Mouse (Mus musculus) right cerebral cortex, postnatal 4 days (tissue): ENCODE results near the gene Bpgm.

Experiments
- DNase-seq: peaks from one replicate; pipeline ENCODE4 v3.0.0-alpha.2; 2022

Bpgm gene

DNA sequence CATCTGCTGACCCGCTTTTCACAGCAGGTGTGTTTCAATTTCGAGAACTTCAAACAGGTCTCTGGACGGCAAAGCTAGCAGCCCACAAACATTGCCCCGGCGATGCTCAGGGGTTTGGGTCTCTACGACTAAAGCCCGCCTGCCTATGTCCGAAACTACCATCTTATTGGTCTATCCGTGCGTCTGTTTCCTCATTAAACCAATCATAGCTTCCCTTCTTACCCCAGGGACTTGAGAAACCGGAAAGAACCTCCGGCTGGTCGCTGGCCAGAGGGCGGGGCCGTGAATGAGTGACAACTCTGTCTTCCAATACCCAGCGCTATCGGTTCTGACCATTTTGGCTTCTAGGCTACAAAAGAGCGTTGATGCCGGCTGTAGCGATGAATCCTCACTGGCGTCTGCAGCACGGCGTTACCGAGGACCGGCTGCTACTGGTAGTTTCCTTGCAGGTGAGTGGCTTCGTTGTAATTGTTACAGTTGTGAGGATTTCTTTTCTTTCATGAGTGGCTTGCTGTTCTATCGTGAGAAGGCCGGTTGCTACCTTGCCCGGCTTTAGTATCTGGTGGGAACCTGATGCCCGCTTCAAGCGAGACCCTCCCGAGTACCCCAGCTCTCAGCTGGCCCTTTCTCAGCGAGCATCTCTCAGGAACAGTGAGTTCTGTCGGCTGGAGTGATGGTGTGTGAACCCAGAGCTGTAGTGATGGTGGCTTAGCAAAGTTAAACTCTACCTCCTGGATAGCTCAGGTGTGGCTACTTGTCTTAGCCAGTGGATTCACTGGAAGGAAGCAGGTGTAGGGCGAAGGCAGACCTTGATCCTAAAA lies at the start of gene Bpgm:
Gene Bpgm (plus strand): TSS at position 234 of the 821 bp plus-strand sequence.
- peak; percentile 98 for DNase-seq

GRCm38 (mm10) chr6:34439006-34439405 lies 37.0 kb upstream of the Bpgm start:
- DNase-seq = no peak

DNA sequence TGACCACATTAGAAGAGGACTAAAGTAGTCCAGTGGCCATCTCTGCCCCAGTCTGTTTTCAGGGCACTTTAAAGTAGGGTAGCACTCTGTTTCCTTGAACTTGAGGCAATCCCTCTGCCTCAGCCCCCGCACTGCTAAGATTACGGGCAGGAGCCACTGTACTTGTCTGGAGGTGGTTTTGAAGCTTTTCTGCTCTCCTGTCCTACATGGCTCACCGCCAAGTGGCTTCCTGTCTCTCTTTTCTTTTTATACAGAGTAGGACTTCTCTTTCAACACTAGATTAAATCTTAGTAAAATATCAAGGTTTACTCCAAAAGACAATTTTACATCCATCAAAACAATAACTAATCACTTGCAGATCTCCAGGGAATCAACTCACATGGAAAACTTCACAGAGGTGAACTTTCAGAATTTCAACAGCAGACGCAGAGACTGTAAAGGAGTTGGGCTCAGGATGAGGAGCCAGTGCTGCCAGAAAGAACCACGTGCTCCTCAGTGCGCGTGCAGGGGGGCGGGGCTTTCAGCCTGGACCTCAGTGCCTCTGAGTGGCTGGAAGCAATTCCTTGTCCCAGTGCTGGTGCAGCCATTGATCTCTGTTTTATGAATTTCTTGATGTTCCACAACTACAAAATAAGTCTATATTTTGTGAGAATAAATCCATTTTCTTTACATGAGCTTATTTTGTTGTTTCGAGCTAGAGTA lies 34.3 kb upstream of the Bpgm start:
- no peak for DNase-seq

- no peak for DNase-seq
These were observed 32.2 kb upstream of the Bpgm start for GRCm38 (mm10) chr6:34443791-34444190.

DNA sequence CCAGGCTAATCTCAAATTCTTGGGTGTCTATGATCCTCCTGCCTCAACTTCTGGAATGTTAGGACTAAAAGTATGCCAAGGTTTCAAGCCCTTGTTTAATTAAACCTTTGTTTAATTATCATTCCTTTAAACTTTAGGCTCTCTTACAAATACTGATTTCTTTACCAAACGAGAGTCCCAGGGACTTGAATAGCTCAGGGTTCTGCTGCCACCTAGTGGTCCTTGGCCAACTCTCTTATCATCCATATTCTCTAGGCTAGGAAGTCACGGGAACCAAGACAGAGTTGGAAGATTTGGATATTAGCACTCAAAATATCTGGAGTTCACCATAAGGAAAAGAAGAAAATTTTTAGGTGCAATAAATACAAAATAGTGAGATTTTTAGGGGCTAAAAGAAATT lies 28.0 kb upstream of the Bpgm start:
- peak; percentile 86 for DNase-seq

DNA sequence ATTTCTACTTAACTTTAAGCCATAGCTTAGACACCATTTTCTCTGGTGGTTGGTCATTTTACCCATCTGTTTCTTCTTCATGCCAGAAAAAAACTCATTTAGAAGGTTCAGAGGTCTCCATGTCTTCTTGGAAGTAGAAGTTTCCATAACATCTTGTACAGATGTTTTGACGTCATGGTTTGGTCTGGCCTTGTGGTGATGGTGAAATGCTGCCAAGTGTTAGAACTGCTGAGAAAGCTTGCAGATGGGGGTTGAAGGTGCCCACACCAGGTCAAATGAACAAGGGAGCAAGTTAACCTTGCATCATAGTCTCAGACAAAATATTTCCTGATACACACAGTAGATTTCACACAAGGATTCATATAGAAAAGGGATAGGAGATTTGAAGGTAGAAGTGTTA lies 27.3 kb upstream of the Bpgm start:
- DNase-seq = no peak

- DNase-seq = no peak
These were observed 22.8 kb upstream of the Bpgm start for GRCm38 (mm10) chr6:34452963-34453770.

GRCm38 (mm10) chr6:34459456-34459855 lies 16.6 kb upstream of the Bpgm start:
- DNase-seq = no peak

DNA sequence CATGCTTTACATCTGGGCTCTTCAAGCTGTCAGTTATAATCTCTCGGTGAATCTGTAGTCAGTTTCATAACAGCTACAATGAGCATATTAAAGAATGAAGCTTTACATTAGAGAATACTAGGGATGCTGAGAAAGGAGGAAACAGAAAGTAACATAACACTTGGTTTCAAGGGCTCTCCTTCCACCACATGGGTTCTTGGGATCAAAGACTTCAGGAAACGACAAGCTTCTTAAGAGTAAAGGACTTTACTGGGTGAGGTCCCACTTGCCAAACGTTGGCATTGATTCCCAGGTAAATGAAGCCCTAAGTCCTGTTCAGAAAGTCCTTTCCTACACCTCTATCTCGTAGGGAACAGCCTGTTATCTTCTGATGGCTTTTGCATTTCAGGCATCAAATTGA lies 15.4 kb upstream of the Bpgm start:
- DNase-seq = no peak

DNA sequence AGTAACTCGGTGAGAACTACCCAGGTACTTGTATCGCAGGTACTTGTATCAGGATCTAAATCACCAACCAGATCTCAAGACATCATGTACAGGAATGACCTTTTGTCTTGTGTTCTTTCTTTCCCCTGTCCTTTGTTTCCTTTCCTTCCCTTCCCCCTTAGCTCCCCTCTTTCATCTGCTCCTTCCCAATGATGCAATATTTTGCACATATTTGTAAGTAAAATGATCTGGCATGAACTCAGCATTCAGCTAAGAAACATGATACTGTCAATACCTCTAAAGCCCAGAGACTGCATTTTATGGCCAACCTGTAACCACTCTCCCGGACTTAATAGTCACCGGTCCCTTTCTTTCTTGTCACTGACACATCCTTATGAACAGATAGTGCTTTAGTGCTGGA lies 12.4 kb upstream of the Bpgm start:
- no peak for DNase-seq

- DNase-seq = no peak
These were observed 4.4 kb upstream of the Bpgm start for GRCm38 (mm10) chr6:34471434-34472110.

DNA sequence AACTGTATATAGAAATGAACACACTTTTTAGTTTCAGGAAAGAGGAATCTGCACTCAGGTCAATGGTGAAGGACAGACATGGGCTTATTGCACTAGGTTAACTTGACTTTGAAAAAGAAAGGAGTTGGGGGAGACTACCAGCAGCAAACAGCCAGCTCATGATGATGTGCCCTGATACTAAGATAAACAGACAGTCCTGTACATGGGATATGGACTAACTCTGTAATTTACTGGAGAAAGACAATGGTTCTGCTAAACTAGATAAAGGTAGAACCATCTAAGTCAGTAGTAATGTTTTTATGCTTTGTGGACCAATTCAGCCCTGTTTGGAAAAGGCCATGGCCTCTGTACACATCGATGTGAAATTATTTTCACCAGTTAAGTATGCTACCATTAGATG lies 2.7 kb upstream of the Bpgm start:
- no peak for DNase-seq

DNA sequence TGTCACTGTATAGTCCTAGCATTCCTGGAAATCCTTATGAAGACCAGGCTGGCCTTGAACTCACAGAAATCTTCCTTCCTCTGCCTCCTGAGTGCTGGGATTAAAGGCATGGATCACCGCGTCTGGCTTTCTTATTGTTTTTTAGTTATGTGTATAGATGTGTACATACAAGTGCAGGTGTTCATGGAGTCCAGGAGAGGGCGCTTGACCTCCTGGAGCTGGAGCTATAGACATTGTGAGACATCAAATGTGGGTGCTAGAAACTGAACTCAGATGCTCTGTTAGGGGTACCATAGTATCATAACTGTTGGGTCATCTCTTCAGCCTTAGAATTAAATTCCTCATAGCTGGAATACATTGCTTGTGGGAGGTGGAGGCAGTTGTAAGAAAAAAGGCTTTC lies 2.0 kb upstream of the Bpgm start:
- no peak for DNase-seq

DNA sequence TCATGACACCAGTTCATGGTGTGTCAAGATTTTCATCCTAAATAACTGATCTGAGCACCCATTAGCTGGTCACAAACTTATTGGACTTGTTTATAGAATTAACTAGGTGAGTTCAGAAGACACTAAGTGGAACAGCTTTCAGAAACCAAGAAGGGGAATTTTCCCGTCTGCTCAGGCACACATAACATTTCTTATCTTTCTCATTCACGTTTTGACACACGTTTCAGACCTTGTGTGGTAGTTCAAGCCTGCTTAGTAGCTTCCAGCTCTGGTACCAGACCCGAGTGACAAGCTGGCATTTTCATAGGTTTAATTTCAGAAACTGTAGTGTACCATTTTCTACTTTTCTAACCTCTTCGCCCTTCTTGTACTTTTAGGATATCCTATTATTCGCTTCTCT lies 616 bp upstream of the Bpgm start:
- DNase-seq = no peak

- no peak for DNase-seq
These were observed 2.0 kb downstream of the Bpgm start for GRCm38 (mm10) chr6:34478036-34478435.

DNA sequence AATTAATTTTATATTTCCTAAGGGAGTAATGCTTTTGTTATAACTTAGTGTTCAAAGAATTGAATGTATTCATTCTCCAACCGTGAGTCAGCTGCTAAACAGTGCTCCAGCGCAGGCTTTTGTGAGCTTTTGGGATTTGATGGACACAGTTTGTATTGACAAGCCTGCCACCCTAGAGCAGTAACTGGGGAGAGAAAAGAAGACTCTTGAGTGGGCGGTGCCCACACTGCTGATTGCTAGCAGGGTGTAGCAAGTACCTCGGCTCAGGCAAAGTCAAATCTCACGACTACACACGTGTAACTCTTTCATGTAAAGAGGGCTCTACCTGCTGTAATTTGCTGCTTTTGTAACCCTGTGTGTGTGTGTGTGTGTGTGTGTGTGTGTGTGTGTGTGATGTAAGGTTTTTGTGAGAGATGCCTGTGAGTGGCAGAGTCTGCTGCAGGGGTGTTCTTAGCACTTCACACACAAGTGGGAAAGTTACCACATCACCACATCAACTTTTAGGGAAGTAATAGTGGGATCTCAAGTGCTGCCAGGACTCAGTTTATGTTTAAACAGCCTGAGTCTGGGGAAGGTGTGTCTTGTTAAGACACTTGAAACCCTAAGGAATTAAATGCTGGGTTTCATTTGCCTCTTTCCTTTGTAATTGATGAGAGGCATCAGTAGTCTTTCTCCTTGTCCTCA lies 2.8 kb downstream of the Bpgm start:
- DNase-seq = no peak

- no peak for DNase-seq
These were observed 3.5 kb downstream of the Bpgm start for GRCm38 (mm10) chr6:34479531-34479930.

DNA sequence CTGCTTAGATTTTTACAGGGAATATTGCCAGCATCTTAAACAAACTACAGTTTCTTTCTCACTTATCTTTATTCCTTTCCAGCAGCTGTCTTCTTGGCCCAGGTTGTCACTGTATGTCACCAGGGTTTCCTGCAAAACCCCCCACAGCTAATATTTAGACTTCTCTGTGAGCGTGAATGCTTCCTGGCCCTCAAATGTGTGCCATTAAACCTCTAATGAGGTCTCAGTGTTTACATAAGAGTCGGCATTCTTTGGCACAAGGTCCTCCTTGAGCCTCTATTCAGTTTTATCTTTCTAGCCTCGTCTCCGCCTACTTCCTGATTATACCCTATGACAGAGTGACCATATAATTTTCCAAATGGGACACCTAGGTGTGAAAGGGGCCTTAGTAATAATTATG lies 4.7 kb downstream of the Bpgm start:
- no peak for DNase-seq

- DNase-seq = no peak
These were observed 5.3 kb downstream of the Bpgm start for GRCm38 (mm10) chr6:34481349-34481748.

DNA sequence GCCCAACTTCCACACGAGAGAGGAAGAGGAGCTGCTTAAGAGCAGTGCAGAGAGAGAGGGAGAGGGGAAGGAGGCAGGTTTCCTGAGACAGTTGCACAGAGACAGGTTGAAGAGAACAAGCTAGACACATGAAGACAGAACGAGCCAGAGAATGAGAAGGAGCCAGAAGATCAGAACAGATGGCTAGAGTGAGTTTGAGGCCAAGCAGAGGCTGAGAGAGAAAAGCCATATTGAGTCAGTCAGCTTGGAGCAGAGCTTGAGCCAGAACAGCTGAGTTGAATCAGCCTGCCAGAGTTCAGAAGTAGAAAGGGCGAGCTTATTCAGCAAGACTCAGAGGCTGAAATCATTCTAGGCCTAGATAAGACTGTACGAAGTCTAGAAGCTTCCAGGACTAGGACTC lies 6.8 kb downstream of the Bpgm start:
- DNase-seq = no peak

DNA sequence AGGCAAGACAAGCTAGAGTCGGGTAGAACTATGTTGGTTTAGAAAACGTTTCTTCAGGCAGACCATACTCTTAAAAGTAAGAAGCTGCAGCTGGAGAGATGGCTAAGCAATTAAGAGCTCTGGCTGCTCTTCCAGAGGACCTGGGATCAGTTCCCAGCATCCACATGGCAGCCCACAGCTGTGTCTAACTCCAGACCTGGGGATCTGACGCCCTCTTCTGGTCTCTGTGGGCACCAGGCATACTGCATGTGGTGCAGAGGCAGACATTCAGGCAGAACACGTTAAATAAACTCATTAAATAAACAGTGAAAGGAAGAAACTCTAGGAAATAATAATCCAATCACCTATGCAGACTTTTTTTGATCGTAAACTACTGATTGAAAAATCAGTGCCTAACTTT lies 7.4 kb downstream of the Bpgm start:
- no peak for DNase-seq

DNA sequence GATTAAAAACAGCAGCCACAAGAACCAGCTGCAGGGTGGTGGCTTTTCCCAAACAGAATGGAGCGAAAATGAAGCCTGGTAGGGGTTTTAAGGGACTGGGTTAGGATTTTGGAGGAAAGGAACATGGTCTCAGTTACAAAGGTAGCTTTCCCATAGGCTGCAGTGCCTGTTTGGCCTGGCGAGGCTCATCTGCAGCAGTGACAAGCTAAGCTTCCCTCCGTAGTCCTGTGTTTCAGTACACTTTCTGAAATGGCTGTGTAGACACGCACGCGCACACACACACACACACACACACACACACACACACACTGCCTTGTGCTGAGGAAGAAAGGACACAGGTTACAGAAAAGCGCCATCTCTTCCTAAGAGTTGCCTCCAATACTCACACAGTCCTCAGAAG lies 7.8 kb downstream of the Bpgm start:
- no peak for DNase-seq
